Mouse (Mus musculus) liver, adult 10 weeks (tissue): ENCODE measurements around the gene Ikbip. TPM values are rescaled to one million over a fixed set of nuclear protein-coding genes. Genes with fewer than 3 reads are reported as not detected.

Experiments used
- polyA plus RNA-seq: library from polyadenylated mRNA; stranded (reverse); fragments of 350-450 nt; fragmentation: Illumina TruSeq; extraction: RNeasy Lipid Tissue Mini Kit (QIAGEN cat#74804); gene quantifications from one replicate; pipeline ENCODE4 v1.2.3, GENCODE M21; 2014; ENCODE audit warnings: low read depth, low replicate concordance

The Ikbip gene
- polyA plus RNA-seq: 6.0 TPM

DNA sequence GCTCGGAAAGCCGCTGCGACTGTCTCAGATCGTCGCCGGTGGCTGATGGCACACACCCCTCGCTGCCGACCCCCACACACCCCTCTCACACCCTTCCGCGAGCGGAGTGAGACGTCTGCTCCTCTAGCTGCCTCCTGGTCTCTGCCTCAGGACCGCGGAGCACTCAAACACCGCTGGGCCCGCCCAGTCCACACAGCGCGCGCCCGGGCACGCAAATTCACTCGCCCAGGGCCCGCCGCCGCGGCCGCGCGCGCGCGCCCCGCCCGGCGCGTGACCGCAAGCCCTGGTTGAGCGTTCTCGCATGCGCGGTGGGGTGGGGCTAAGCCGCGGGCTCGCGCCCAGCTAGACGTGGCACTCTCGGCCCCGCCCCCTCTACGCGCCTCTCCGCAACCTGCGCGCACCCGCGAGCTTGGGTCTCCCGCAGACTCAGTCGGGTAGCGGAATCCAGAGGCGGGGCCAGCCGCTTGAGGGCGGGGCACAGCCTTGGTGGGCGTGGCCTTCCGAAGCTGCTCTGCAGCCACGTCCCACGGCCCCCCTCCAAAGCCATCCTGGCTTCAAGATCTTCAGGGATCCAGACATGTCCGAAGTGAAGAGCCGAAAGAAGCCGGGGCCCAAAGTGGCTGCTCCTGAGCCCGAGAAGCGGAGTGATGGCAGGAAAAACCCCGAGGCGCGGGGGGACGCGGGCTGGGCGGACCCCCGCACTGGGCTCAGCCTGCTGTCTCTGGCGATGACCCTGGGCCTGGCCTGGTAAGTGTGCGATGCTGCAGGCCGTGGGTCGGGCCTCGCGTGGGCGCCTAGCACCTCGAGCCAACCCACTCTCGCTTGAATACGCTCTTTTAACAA is at the start of gene Ikbip, which contains the start of gene Apaf1:
Ikbip (plus strand) TSS at position 391 of the 843 bp plus-strand sequence.
Apaf1 (minus strand) TSS at position 221 of the 843 bp plus-strand sequence.

DNA sequence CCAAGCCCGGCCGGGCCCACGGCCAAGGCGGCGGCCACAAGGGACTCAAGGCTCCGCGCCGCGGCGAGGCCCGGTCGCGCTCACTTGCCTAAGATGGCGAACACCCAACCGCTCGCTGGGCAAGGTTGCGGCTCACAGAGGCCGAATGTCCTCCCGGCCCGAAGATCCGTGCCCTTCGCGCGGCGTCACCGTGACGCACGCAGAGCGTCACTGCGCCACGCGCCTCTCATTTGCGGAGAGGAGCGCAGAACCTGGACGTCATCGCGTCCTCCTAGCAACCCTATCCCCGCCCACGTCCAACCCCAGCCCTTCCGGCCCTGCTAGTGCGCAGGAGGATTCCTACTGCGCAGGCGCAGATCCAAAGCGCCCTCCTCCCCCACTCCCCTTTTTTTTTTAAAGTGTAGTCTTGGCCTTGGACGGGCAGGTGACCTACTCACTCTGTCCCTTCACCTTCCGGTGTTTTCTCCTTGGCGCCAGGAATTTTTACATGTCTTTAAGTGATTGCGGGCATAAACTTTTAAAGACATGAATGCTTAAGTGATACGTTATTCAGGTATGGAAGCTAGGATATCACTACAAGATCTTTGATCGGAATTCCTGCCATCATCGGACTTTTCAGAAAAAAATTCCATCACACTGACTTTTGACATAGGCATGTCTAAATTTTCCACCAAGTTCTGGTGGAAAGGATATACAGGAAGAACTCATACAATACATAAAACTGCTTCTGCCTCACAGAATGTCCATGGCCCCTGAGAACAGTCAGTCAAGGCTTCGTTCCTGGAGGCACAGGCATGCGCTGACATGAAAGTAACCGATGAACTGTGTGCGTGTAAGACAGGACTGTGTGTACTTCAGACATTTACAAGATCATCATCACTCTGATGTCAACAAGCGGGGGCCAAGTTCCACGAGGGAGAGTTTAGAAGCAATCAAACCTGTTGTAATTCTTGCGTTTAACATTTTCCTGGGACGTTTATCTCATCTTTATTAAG is 41.4 kb downstream of the Ikbip start, which contains the start of gene Slc25a3:
Slc25a3 (minus strand) TSS at position 232 of the 995 bp plus-strand sequence.

Other genes with a start within 250 kb of the Ikbip start
- 1.8 TPM for gene Apaf1, start 170 bp upstream of the Ikbip start, polyA plus RNA-seq
- 443 TPM for gene Slc25a3, start 41.1 kb downstream of the Ikbip start, polyA plus RNA-seq
- 65.2 TPM for gene Tmpo, start 98.4 kb downstream of the Ikbip start, polyA plus RNA-seq